38 mouse cellular contexts compared by ENCODE assay signal in the genomic region with DNA sequence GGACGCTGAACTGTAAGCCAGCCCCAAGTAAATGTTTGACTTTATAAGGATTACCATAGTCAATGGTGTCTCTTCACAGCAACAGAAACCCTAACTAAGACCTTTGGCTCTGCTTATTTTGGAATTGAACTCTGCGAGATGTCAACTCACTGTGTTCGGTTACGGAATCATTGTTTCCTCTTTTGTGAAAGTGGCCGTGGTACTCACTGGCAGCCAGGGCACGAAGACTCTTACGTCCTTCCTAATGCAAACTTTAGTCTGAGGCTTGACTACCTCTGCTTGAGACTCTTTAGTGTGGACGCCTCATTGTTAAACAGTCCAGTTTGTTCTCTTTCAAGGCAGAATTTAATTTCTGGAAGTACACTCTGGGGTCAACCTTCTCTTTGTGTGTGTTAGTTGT. TPM values are rescaled to one million over a fixed set of nuclear protein-coding genes. Genes with fewer than 3 reads are reported as not detected.
"Had no signal": no experiment of that assay in that cellular context is flagged by ENCODE, and none has a peak within 500 bp of the region (broad histone marks: within the 10 kb centered on the region; RNA-seq: fewer than 3 reads in every experiment).

No protein-coding gene starts in this region.

- H3K4me3 ChIP-seq: gastrocnemius, adult 2 months; heart, adult 2 months; heart, embryonic 13.5 days; heart, embryonic 15.5 days; intestine, embryonic 15.5 days; layer of hippocampus, adult 2 months; limb, embryonic 13.5 days; limb, embryonic 15.5 days had no signal

- DNase-seq: gastrocnemius, adult 2 months; gastrocnemius, postnatal 10 days; gastrocnemius, postnatal 25 days; heart, adult 11 months; heart, adult 2 months; heart, postnatal 14 days; heart, postnatal 36 days; kidney, adult 18-20 months; kidney, adult 8-10 months; kidney, postnatal 10 days; kidney, postnatal 25 days; kidney, postnatal 4 days; layer of hippocampus, adult 9-11 months; layer of hippocampus, postnatal 36 days; left cerebral cortex, postnatal 4 days had no signal

- H3K4me1 ChIP-seq: intestine, embryonic 15.5 days; limb, embryonic 13.5 days had no signal

- ATAC-seq: hindbrain, embryonic 16.5 days; inflammation-experienced regulatory T-cells, adult 6 months; intestine, embryonic 15.5 days; intestine, postnatal 0 days had no signal

- H3K27ac ChIP-seq: gastrocnemius, adult 2 months; heart, adult 2 months; heart, embryonic 13.5 days; heart, embryonic 15.5 days; hindbrain, embryonic 14.5 days; intestine, embryonic 15.5 days; layer of hippocampus, adult 2 months; limb, embryonic 13.5 days; limb, embryonic 15.5 days had no signal

RNA-seq across cellular contexts. Expression of gene Fcrlb, which starts 6.6 kb away (rescaled TPM):
- total RNA-seq: gastrocnemius, adult 2 months; gastrocnemius, postnatal 10 days; gastrocnemius, postnatal 25 days; gastrocnemius, postnatal 4 days; heart, adult 2 months; heart, postnatal 14 days; heart, postnatal 36 days; hematopoietic stem cell, adult 5-6 weeks; left cerebral cortex, postnatal 4 days had no signal
- polyA plus RNA-seq: heart, adult 2 months; heart, embryonic 11.5 days; heart, embryonic 13.5 days; heart, embryonic 15.5 days; heart, postnatal 0 days; hindbrain, embryonic 11.5 days; inflammation-experienced regulatory T-cells, adult 6 months; kidney, embryonic 14.5 days; limb, embryonic 11.5 days had no signal

RNA-seq across cellular contexts. Expression of gene Fcrla, which starts 8.1 kb away (rescaled TPM):
- total RNA-seq: gastrocnemius, adult 2 months; gastrocnemius, postnatal 25 days; layer of hippocampus, adult 2 months; layer of hippocampus, postnatal 36 days; left cerebral cortex, adult 18-20 months; left cerebral cortex, adult 8-10 months; left cerebral cortex, postnatal 10 days; left cerebral cortex, postnatal 25 days; left cerebral cortex, postnatal 4 days had no signal
- polyA plus RNA-seq: frontal cortex, adult 2 months; hindbrain, embryonic 11.5 days; hindbrain, embryonic 14.5 days; hindbrain, embryonic 16.5 days; intestine, embryonic 15.5 days; intestine, postnatal 0 days; kidney, embryonic 14.5 days; kidney, embryonic 16.5 days; limb, embryonic 11.5 days; limb, embryonic 13.5 days had no signal

RNA-seq across cellular contexts. Expression of gene Gm26620, which starts 34.4 kb away (rescaled TPM):
- total RNA-seq: hematopoietic stem cell, adult 5-6 weeks had no signal
- polyA plus RNA-seq: hindbrain, embryonic 11.5 days; kidney, embryonic 14.5 days; limb, embryonic 11.5 days had no signal
